Mouse (Mus musculus): ENCODE data around the gene Nrxn2. TPM values are rescaled to one million over a fixed set of nuclear protein-coding genes. Genes with fewer than 3 reads are reported as not detected.

Gene Nrxn2
- polyA plus RNA-seq, 1 experiment from 2014 or later = 0.66 TPM

GRCm38 (mm10) chr19:6400096-6401086 lies 18.1 kb upstream of the Nrxn2 start:
- H3K36me3 ChIP-seq (ENCODE audit: control insufficient read depth, insufficient read depth, low read length) = peaks cover 21% of the 10 kb centered on the region
- WGBS = 3% methylated on average over 29 of the region's 29 CpGs

GRCm38 (mm10) chr19:6401131-6401815 lies 17.3 kb upstream of the Nrxn2 start:
- H3K36me3 ChIP-seq (ENCODE audit: control insufficient read depth, insufficient read depth, low read length) = peaks cover 13% of the 10 kb centered on the region
- peak; percentile 15; the same call in 1 of the 2 replicates for ATAC-seq (ENCODE audit: insufficient number of reproducible peaks, insufficient read depth, low FRiP score, low read depth)
- peaks cover 19 to 31% of the 10 kb centered on the region in 2 experiments; a peak in 3 of 4 replicates for H3K4me1 ChIP-seq (ENCODE audit: control insufficient read depth in 2 of 2, insufficient read depth in 2 of 2, low read length in 2 of 2)
- H3K27ac ChIP-seq (replicated peaks in 1 of 2; ENCODE audit: control insufficient read depth in 1 of 2, insufficient read depth in 1 of 2, low read depth in 2 of 2, low read length in 2 of 2) = peak overlapping the region in 1 of 2 experiments; percentile 55; a peak in 1 of 4 replicates
- peak overlapping the region; percentile 44 for H3K9ac ChIP-seq (ENCODE audit: low read length)
- no peaks in the 10 kb centered on the region for H3K9me3 ChIP-seq (ENCODE audit: control insufficient read depth, low read length)
- H3K4me3 ChIP-seq (ENCODE audit: control insufficient read depth in 1 of 2, insufficient read depth in 1 of 2, low read depth in 1 of 2, low read length in 2 of 2) = peak overlapping the region; percentile 61 to 75
- peak overlapping the region; percentile 100 for H3K4me2 ChIP-seq (ENCODE audit: low read length)
- H3K27me3 ChIP-seq (ENCODE audit: control insufficient read depth, insufficient read depth, low read length) = peaks cover 5% of the 10 kb centered on the region; the same call in 1 of the 2 replicates
- under 1% methylated on average over 31 of the region's 32 CpGs for WGBS

More at GRCm38 (mm10) chr19:6400096-6401086, 18.1 kb upstream of the Nrxn2 start:
- Histone ChIP-seq H3K4me2 (ENCODE audit: low read length) (peak overlapping the region; percentile 100), H3K9me3 (ENCODE audit: control insufficient read depth, low read length) (no peaks in the 10 kb centered on the region), H3K27ac (replicated peaks in 1 of 2; ENCODE audit: control insufficient read depth in 1 of 2, insufficient read depth in 1 of 2, low read depth in 2 of 2, low read length in 2 of 2) (peak overlapping the region in 1 of 2 experiments; percentile 77; a peak in 2 of 4 replicates), H3K4me1 (ENCODE audit: control insufficient read depth in 2 of 2, insufficient read depth in 2 of 2, low read length in 2 of 2) (peaks cover 19 to 31% of the 10 kb centered on the region in 2 experiments; a peak in 3 of 4 replicates), H3K27me3 (ENCODE audit: control insufficient read depth, insufficient read depth, low read length) (peaks cover 5% of the 10 kb centered on the region; the same call in 1 of the 2 replicates), H3K9ac (ENCODE audit: low read length) (peak overlapping the region; percentile 82), H3K4me3 (ENCODE audit: control insufficient read depth in 1 of 2, insufficient read depth in 1 of 2, low read depth in 1 of 2, low read length in 2 of 2) (peak overlapping the region; percentile 61 to 75)
- no peak for ATAC-seq (ENCODE audit: insufficient number of reproducible peaks, insufficient read depth, low FRiP score, low read depth)

DNA sequence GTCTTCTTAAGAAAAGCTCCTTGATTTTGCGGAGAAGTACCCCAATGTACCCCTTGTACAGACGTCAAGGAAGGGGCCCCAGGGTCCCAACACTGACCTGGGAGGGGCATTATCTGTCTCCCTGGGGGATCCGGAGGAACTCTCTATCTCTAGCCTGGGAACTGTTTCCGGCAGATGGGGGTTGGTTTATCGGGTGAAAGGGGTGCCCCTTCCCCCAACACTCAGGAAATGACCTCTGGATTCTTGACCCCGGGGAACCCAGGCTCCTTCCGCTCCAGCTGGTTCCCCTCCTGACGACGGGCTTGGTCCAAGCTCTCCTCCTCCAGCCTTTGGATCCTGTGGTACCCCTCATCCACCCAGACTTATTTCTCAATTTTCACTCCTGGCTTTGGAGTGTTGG lies 16.6 kb upstream of the Nrxn2 start:
- Histone ChIP-seq H3K9ac (ENCODE audit: low read length) (peak overlapping the region; percentile 44), H3K4me1 (ENCODE audit: control insufficient read depth in 2 of 2, insufficient read depth in 2 of 2, low read length in 2 of 2) (peaks cover 19 to 31% of the 10 kb centered on the region in 2 experiments; a peak in 3 of 4 replicates), H3K36me3 (ENCODE audit: control insufficient read depth, insufficient read depth, low read length) (0 out of 2 replicates have a peak, but pooled peaks cover 11% of the 10 kb centered on the region), H3K4me2 (ENCODE audit: low read length) (peak overlapping the region; percentile 100), H3K27ac (replicated peaks in 1 of 2; ENCODE audit: control insufficient read depth in 1 of 2, insufficient read depth in 1 of 2, low read depth in 2 of 2, low read length in 2 of 2) (no peak overlapping the region; a peak in 1 of 4 replicates), H3K4me3 (ENCODE audit: control insufficient read depth in 1 of 2, insufficient read depth in 1 of 2, low read depth in 1 of 2, low read length in 2 of 2) (peak overlapping the region; percentile 61 to 75), H3K9me3 (ENCODE audit: control insufficient read depth, low read length) (no peaks in the 10 kb centered on the region), H3K27me3 (ENCODE audit: control insufficient read depth, insufficient read depth, low read length) (peaks cover 5% of the 10 kb centered on the region; the same call in 1 of the 2 replicates)
- ATAC-seq (ENCODE audit: insufficient number of reproducible peaks, insufficient read depth, low FRiP score, low read depth) = no peak
- 15% methylated on average over 9 of the region's 9 CpGs for WGBS

DNA sequence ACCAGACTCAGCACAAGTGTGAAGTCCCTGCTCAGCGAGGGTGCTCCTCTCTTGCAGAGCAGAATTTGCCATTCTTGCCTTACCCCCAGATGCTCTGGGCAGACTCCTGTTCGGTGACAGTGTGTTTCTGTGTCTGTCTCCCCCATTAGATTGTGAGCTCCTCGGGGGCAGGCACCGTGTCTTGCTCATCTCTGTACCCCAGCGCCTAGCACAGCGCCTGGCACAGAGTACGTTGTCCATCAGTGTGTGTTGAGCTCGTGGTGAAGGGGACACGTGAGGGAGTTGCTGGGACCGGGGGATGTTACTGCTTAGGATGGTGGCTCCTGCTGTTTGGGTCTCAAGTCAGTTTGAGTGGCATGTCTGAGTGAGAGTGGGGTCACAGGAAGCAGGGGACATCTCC lies 14.7 kb upstream of the Nrxn2 start:
- WGBS = 88% methylated on average over 10 of the region's 10 CpGs
- Histone ChIP-seq H3K4me2 (ENCODE audit: low read length) (no peak overlapping the region), H3K36me3 (ENCODE audit: control insufficient read depth, insufficient read depth, low read length) (no peaks in the 10 kb centered on the region), H3K27me3 (ENCODE audit: control insufficient read depth, insufficient read depth, low read length) (peaks cover 5% of the 10 kb centered on the region; the same call in 1 of the 2 replicates), H3K27ac (replicated peaks in 1 of 2; ENCODE audit: control insufficient read depth in 1 of 2, insufficient read depth in 1 of 2, low read depth in 2 of 2, low read length in 2 of 2) (no peak overlapping the region), H3K9me3 (ENCODE audit: control insufficient read depth, low read length) (no peaks in the 10 kb centered on the region), H3K9ac (ENCODE audit: low read length) (no peak overlapping the region), H3K4me3 (ENCODE audit: control insufficient read depth in 1 of 2, insufficient read depth in 1 of 2, low read depth in 1 of 2, low read length in 2 of 2) (no peak overlapping the region), H3K4me1 (ENCODE audit: control insufficient read depth in 2 of 2, insufficient read depth in 2 of 2, low read length in 2 of 2) (peaks cover 17 to 27% of the 10 kb centered on the region in 2 experiments; a peak in 3 of 4 replicates)
- ATAC-seq (ENCODE audit: insufficient number of reproducible peaks, insufficient read depth, low FRiP score, low read depth) = no peak

GRCm38 (mm10) chr19:6405433-6405832 lies 13.1 kb upstream of the Nrxn2 start:
- Histone ChIP-seq H3K4me3 (ENCODE audit: control insufficient read depth in 1 of 2, insufficient read depth in 1 of 2, low read depth in 1 of 2, low read length in 2 of 2) (no peak overlapping the region), H3K9me3 (ENCODE audit: control insufficient read depth, low read length) (no peaks in the 10 kb centered on the region), H3K9ac (ENCODE audit: low read length) (no peak overlapping the region), H3K27ac (replicated peaks in 1 of 2; ENCODE audit: control insufficient read depth in 1 of 2, insufficient read depth in 1 of 2, low read depth in 2 of 2, low read length in 2 of 2) (no peak overlapping the region), H3K4me2 (ENCODE audit: low read length) (no peak overlapping the region), H3K27me3 (ENCODE audit: control insufficient read depth, insufficient read depth, low read length) (peaks cover 5% of the 10 kb centered on the region; the same call in 1 of the 2 replicates), H3K36me3 (ENCODE audit: control insufficient read depth, insufficient read depth, low read length) (no peaks in the 10 kb centered on the region), H3K4me1 (ENCODE audit: control insufficient read depth in 2 of 2, insufficient read depth in 2 of 2, low read length in 2 of 2) (peaks cover 10 to 17% of the 10 kb centered on the region in 2 experiments; a peak in 3 of 4 replicates)
- ATAC-seq (ENCODE audit: insufficient number of reproducible peaks, insufficient read depth, low FRiP score, low read depth) = no peak
- 76% methylated on average over 10 of the region's 10 CpGs for WGBS

GRCm38 (mm10) chr19:6407109-6407508 lies 11.4 kb upstream of the Nrxn2 start:
- no peaks in the 10 kb centered on the region for H3K9me3 ChIP-seq (ENCODE audit: control insufficient read depth, low read length)
- no peaks in the 10 kb centered on the region for H3K36me3 ChIP-seq (ENCODE audit: control insufficient read depth, insufficient read depth, low read length)
- no peak overlapping the region for H3K9ac ChIP-seq (ENCODE audit: low read length)
- no peak overlapping the region for H3K27ac ChIP-seq (replicated peaks in 1 of 2; ENCODE audit: control insufficient read depth in 1 of 2, insufficient read depth in 1 of 2, low read depth in 2 of 2, low read length in 2 of 2)
- 81% methylated on average over 8 of the region's 8 CpGs for WGBS
- peaks cover 2% of the 10 kb centered on the region in 2 experiments; a peak in 2 of 4 replicates for H3K4me1 ChIP-seq (ENCODE audit: control insufficient read depth in 2 of 2, insufficient read depth in 2 of 2, low read length in 2 of 2)
- H3K4me3 ChIP-seq (ENCODE audit: control insufficient read depth in 1 of 2, insufficient read depth in 1 of 2, low read depth in 1 of 2, low read length in 2 of 2) = no peak overlapping the region
- peaks cover 2% of the 10 kb centered on the region; the same call in 1 of the 2 replicates for H3K27me3 ChIP-seq (ENCODE audit: control insufficient read depth, insufficient read depth, low read length)
- H3K4me2 ChIP-seq (ENCODE audit: low read length) = no peak overlapping the region
- no peak for ATAC-seq (ENCODE audit: insufficient number of reproducible peaks, insufficient read depth, low FRiP score, low read depth)
